Mouse (Mus musculus): Measurements from ENCODE around the gene Klhdc7a.
A peak's percentile ranks its signal among the peaks of the same experiment; 100 is the strongest.

Gene Klhdc7a

GRCm38 (mm10) chr4:139960086-139960713, 7.6 kb downstream of the Klhdc7a start:
- no peak for DNase-seq

- DNase-seq: no peak
Measured at GRCm38 (mm10) chr4:139959188-139959587, 8.6 kb downstream of the Klhdc7a start.

- no peak for DNase-seq
Measured at GRCm38 (mm10) chr4:139950876-139951485, 16.8 kb downstream of the Klhdc7a start.

- peak; percentile 57 for DNase-seq
Measured at GRCm38 (mm10) chr4:139950431-139950848, 17.4 kb downstream of the Klhdc7a start.

- no peak for DNase-seq
Measured at GRCm38 (mm10) chr4:139948591-139948990, 19.2 kb downstream of the Klhdc7a start.

DNA sequence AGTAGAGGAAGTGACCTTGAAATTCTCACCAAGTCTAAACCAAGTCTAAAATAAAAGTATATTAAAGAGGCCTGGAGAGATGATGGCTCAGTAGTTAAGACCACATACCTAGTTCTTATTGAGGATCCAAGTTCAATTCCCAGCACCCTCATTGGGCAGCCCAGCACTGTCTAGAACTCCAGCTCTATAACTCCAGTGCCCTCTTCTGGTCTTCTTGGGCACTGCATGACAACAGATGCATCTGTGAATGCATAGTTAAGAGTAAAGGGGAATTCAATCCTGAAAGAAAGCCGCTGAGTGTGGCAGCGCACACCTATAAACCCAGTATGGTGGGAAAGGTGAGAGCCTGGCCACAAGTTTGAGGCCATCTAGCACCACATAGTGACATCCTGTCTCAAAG, 20.5 kb downstream of the Klhdc7a start:
- DNase-seq: no peak

DNA sequence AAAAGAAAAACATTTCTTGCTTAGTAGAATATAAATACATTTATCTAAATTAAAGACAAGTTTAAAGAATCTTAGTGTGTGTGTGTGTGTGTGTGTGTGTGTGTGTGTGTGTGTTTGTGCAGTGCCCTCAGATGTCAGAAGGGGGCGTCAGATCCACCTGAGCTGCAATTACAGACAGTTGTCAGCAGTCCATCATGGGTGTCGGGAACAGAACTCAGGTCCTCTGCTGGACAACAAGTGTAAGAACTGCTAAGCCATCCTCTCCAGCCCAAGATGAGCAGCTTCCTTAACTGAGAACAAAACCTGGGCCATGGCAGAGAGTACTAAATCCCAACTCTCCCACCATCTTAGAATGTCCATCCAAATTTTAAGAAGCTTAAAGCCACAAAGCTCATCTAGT, 26.0 kb downstream of the Klhdc7a start:
- no peak for DNase-seq

DNA sequence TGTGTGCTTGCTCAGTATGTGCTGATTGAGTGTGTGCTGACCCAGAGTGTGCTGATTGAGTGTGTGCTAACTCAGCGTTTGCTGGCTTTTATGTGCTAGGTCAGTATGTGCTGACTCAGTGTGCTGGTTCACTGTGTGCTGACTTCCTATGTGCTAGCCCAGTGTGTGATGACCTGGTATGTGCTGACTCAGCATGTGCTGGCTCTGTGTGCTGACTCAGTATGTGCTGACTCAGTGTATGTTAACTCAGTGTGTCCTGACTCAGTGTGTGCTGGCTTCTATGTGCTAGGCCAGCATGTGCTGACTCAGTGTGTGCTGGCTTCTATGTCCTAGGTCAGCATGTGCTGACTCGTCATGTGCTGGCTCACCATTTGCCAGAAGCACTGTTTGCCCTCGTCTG, 32.3 kb downstream of the Klhdc7a start:
- no peak for DNase-seq

GRCm38 (mm10) chr4:139932970-139933801, 34.6 kb downstream of the Klhdc7a start:
- DNase-seq: no peak

DNA sequence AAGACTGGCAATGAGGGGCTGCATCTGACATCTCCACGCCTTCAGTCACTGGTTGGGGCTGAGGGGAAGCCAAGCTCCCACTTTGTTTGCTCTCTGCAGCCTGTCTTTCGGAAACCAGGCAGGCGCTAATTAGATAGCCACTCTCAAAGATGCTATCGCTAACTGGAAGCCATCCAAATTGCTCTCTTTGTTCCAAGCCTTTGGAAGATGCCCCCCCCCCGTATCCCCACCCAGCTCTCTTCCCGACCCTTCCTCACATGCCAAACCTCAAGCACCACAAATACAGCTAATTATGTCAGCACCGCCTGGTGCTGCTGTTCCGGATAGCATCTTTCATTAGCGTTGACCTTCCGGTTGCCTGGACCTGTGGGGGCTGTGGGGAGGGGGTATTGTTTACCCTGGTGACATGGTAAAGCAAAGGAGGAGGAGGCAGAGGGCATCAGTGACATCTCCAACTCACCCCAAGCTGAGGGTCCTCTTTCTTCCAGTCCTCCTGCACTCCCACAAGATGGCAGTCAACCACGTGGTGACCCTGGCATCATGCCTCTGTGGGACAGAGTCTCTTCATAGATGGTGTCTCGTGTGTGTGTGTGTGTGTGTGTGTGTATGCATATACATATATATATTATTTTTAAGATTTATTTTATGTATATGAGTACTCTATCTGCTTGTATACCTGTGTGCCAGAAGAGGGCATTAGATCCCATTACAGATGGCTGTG, 35.9 kb downstream of the Klhdc7a start:
- DNase-seq: no peak

DNA sequence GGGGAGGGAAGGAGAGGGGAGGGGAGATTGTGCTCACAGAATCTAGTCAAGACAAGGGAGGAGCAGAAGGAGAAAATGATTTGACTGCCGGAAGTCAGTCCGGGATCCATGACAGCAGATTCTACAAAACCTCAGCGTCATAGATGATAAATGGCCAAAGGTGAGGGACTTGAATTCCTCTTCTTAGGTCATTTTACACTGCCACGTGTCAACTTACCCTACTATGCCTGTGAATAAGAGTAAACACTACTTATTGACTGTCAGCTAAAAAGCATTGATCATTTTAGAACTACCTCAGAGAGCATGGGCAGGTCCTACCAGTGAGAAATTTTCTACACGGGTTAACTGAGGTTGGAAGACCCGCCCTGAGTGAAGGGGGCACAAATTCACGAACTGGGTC, 36.9 kb downstream of the Klhdc7a start:
- no peak for DNase-seq

DNA sequence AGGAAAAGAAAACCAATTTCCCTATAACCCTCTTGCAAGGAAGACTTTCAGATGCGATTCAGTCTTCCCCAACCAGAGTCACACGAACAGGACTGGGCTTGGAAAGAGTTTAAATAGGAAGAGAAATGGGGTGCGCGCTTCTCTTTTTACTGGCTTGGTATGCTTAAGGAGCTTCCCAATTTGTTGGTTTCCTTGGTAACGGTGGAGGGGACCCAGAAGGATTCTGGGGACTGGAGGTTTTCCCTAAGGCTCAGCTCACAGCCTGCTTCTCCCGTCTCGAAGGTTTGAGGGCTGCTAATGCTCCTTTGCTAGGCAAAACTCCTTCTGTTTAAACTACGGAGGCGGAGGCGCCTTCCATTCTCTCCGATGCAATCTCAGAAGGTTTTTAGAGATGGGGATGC, 41.7 kb downstream of the Klhdc7a start:
- DNase-seq: no peak

DNA sequence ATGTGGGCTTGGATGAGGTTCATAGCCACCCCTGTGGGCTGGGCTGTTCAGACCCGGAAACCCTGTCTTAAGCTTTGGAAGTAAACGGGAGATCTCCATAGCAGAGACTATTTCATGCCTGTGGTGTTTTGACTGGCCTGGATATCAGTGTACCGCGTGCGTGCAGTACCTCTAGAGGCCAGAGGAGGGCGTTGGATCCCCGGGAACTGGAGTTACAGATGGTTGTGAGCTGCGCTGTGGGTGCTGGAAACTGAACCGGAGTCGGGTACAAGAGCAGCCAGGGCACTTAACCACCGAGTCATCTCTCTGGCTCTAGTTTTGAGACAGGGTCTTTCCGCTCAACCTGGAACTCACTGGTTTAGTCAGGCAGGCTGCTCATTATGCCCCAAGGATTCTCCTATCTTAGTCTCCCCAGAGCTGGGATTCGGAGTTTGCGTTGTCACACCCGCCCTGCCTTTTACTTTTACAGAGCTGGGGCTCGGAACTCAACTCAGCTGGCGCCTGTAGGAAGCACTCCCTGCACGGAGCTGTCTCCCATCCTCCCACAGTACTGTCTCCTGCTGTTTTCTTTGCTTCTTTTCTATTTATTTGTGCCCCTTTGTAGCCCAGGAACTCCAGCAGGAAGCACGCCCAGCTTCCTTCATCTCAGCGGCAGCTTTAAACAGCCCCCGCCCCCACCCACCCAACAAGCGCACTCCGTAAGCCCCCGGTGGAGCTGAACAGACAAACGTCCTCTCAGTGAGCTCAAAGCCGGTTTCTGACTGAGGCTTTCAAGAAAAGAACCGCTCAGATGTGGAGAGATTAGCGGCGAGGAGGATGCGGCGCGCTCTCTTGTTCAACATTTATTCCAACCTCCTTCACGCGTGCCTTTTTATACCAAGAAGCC, 42.3 kb downstream of the Klhdc7a start:
- no peak for DNase-seq

DNA sequence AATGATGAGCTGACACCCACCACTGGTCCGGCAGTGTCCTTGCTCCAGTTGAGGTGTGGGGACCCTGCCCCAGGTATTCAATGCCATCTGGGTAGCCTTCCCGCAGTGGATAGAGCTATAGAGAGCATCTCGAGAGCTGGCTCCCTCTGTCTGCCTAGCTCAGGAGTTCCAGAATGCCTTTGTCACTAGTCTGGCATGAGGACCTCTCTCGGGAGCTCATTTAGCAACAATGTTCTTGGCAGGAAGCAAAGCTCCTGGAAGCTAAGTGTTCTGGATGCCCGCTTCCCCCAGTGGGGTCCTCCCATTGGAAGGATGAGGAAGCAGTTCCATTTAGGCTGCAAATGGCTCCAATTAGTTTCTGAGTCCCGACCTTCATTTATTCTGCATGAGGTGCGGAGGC, 51.1 kb downstream of the Klhdc7a start:
- DNase-seq: no peak

All from kidney, adult 18-20 months (tissue).